Mouse (Mus musculus) kidney, adult 10 weeks (tissue): Measurements from ENCODE around the gene Nudt14. TPM values are rescaled to one million over a fixed set of nuclear protein-coding genes. Genes with fewer than 3 reads are reported as not detected.

Experiments used
- polyA plus RNA-seq: library from polyadenylated mRNA; stranded (reverse); fragments of 350-450 nt; fragmentation: Illumina TruSeq; extraction: RNeasy Lipid Tissue Mini Kit (QIAGEN cat#74804); gene quantifications from one replicate; pipeline ENCODE4 v1.2.3, GENCODE M21; 2014; ENCODE audit warnings: low read depth, low replicate concordance

Gene Nudt14
- polyA plus RNA-seq, result 0.44 TPM

DNA sequence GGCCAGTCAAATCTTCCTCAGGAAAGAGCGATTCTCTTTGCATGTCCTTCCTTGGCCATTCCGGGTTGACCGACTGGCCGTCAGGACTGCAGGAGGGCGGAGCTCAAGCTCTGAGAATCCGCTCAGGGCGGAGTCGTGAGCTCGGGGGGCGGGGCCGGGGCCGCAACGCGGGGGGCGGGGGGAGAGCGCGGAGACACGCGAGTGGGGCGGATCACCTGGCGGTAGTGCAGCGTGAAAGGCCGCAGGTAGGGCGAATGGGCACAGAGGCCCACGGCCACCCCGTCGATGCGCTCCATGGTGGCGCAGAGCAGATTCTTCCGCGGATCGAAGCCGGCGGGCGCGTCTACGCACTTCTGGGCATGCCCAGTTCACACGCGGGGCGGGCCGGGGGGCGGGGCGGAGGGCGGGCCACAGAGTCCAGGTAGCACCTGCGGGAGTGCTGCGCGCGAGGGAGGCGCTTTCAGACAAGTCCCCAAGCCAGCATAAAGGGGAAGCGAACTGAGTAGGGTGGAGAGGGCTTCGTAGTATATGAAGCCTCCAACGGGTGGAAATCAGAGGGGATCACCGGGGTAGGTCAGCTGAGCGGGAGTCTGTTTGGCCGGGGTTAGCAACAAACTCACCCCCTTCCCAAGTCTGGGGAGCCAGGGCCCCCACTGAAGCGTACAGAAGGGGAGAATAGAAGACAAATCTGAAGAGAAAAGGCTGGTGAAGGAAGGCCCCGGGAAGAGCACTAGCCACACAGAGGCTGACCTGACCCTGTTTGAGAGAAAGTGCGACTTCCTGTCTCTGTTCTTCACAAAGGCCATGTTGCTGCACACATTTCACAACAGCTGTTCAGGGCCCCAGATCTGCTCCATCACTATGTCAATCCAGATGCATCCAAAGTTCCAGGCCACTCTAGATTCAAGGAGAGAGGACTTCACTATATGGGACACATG lies at the start of gene Nudt14:
Gene Nudt14 (minus strand): TSS at position 349 of the 938 bp plus-strand sequence.

DNA sequence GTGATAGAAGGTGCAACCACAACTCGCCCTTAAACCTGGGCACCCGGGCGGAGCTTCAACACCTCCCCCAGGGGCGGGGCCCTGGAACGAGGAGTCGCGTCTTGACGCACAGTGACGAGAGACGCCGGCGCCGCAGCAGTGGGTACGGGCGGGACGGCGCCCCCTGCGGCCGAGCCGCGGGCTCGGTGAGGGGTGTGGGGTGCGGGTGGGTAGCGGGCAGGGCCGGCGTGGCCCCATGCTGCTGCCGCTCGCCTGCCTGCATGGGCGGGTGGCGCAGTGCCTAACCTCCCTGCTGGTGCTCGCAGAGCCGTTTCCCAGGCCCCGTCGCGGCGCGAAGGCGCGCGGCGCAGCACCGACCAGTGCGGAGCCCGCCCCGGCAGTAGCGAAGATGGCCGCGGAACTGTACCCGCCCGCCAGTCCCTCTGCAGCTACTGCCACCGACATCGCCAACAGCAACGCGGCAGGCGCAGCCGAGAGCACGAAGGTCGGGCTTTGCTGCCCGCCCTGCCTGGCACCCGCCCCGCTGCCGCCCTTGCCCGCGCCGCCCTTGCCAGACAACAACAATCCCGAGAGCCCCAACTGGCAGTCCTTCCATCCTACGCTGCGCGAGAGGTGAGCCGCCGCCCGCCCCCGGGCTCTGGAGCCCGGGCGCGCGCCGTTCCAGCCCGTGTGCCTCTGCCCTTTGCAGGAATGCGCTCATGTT lies 34.6 kb upstream of the Nudt14 start, which contains the start of gene Btbd6:
Gene Btbd6 (plus strand): TSS at position 112 of the 703 bp plus-strand sequence.

DNA sequence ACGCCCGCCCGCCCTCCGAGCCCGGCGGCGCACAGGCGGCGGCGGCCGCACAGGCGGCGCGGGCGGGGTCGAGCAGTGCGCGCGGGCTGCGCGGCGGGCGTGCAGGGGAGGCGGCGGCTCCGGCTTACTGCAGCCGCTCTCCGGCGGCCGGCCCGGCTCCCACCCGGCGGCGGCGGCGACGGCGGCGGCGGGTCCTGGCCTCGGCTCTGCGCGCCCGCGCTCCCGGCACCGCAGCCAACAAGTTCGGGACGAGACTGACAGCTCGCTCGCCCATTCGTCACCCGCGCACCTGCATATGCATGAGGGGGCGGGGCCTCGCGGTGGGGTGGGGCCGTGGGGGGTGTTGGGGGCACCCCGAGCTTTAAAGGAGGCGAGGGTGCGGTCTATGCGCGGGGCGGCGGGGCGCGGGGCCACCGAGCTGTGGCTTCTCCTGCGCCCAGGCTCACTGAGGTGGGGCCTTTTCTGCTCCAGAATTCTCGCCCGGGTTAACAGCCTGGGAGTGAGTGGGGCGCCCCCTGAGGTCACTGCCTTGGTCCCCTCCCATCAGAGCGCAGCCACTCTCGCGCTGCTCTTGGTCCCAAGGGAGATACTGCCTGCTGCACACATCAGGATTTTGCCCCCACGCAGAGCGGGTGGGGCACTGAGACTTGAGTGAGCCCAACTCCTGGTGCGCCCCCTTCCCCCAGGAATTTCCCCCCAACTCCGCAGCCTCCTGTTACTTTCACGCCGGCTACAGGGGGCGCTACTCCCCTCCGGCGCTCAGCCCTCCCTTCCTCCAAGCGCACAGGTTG lies 12.2 kb downstream of the Nudt14 start, which contains the start of gene Jag2:
Gene Jag2 (minus strand): TSS at position 215 of the 791 bp plus-strand sequence.

Other genes with a start within 250 kb of the Nudt14 start
- 23.6 TPM for gene Cep170b, start 221.7 kb downstream of the Nudt14 start, polyA plus RNA-seq
- gene Pld4, start 181.5 kb downstream of the Nudt14 start, polyA plus RNA-seq, result 0.20 TPM
- 0.16 TPM for gene Ahnak2, start 139.5 kb downstream of the Nudt14 start, polyA plus RNA-seq
- gene Clba1, start 133.2 kb downstream of the Nudt14 start, polyA plus RNA-seq, result 5.5 TPM
- gene Cdca4, start 112.7 kb downstream of the Nudt14 start, polyA plus RNA-seq, result 3.3 TPM
- gene Gpr132, start 73.9 kb downstream of the Nudt14 start, polyA plus RNA-seq, result not detected
- 0.12 TPM for gene Jag2, start 12.3 kb downstream of the Nudt14 start, polyA plus RNA-seq
- 1.3 TPM for gene Btbd6, start 34.4 kb upstream of the Nudt14 start, polyA plus RNA-seq
- 14.1 TPM for gene Brf1, start 58.6 kb upstream of the Nudt14 start, polyA plus RNA-seq
- 6.4 TPM for gene Pacs2, start 72.4 kb upstream of the Nudt14 start, polyA plus RNA-seq
- gene Tex22, start 132.4 kb upstream of the Nudt14 start, polyA plus RNA-seq, result not detected
- gene Mta1, start 156.2 kb upstream of the Nudt14 start, polyA plus RNA-seq, result 5.8 TPM
- gene Crip2, start 198.1 kb upstream of the Nudt14 start, polyA plus RNA-seq, result not detected
- gene Crip1, start 204.2 kb upstream of the Nudt14 start, polyA plus RNA-seq, result not detected
- not detected for gene Tedc1, start 214.3 kb upstream of the Nudt14 start, polyA plus RNA-seq
- gene Tmem121, start 243.8 kb upstream of the Nudt14 start, polyA plus RNA-seq, result not detected